Mouse (Mus musculus) CD4-positive, CD25-positive, alpha-beta regulatory T cell (primary cell): ENCODE results near the gene Pafah1b2. TPM values are rescaled to one million over a fixed set of nuclear protein-coding genes. Genes with fewer than 3 reads are reported as not detected.

Source experiments
- polyA plus RNA-seq: library from polyadenylated mRNA; unstranded; fragments of 100-300 nt; shearing (Covaris generic); gene quantifications from one replicate; pipeline ENCODE4 v1.2.1, GENCODE M21; 2017

Gene Pafah1b2
- polyA plus RNA-seq, result 85.0 TPM

DNA sequence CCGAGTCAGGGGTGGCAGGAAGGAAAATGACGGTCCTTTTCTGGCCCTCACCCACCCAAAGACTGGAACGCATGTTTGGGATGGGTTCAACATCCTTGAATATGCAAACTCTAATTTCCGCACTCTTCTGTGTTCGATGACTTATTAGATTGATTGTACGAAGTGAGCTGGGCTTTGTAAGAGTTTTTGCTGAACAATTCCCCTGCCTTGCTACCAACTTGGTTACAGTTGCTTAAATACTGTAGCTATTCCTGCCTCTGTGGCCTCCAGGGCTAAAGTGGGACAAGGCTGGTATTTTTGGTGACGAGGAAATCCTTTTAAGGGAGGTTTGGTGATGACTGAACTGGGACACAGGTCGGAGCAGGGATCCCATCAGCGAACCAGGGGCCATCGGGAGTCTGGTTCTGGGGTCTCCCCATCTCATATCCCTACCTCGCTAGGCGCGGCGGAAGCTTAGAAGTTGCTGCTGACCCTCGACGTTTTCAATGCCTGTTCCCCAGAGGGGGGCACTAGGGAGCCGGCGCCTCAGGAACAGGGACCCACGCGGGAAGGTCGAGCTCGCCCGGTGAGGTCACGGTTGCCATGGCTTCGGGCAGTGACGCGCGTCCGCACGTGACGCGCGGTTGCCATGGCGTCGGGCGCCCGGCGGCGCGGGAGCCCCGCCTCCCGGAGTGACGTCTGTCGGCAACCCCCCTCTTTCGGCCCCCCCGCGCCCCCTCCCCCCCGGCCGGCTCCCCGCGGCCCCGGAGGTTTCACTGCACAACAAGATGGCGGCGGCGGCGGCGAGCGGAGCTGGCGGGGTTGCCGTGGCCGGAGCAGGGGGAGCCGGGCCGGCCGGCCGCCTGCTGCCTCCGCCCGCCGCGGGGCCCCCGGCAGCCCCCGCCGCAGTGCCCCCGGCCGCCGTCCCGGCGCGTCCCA, at the start of gene Pafah1b2, which contains the start of gene Sik3:
Gene Pafah1b2, minus strand, starts transcription at position 600 of the 918 bp plus-strand sequence.
Gene Sik3, plus strand, starts transcription at position 730 of the 918 bp plus-strand sequence.

DNA sequence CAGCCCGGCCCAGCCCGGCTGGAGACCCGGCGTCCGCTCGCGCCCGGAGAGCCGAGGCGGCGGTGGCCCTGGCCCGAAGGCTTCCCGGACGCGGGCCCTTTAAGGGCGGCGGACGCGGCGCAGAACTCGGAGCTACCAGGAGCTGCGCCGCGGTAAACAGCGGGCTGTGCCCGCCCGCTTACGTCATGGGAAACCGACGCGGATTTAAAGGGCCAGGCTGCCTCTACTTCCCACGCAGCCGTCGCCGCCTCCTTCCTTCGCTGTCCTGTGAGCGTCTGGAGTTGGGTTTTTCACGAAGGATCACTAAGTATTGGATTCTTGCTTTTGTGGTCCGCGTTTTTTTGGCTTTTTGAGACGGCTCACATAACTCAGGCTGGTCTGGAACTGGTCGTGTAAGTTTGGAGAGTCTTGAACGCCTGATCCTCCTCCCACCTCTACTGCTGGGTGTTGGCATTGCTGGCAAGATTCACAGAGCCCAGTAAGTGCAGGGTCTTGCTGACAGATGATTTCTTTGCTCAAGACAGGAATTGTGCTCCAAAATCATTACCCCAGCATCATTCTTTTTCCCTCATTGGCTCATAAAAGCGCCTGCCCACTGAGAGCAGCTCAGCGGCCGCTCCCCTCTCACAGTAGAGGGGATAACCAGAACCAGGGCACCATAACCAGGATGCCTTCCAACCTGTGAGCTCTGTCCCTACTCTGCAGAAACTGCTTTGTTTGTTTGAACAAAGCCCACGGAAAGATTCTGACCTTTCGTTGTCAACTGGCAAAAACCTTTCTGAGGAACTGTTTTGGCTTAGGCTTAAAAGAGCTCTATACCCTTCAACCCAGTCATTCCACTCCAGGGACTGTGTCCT, 57.2 kb downstream of the Pafah1b2 start, which contains the start of gene Sidt2:
Gene Sidt2, minus strand, starts transcription at position 152 of the 857 bp plus-strand sequence.

DNA sequence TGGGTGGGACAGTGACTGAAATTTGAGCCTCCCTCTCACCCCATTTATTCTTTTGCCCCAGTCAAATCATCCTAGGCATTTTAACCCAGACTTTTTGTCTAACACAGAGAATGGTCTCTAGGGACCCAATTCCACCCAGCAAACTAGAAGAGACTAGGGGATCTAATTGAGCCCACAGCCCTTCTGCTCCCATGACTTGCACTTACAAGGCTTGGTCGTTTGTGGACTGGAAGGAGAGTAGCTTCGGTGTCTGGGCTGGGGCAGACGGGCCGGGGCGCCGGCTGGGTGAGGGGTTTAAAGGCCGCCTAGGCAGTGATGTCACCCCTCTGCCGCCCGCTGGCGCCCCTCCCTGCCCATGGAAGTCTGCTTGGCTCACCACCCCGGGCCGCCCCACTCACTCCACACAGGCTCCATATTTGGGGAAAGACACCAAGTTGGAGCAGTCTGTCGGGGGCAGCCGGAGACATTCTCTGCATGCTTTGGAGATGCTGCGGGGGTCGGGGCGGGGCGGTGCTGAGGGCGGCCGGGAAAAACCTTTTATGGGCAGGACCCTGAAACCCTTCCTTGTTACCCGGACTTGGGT, 76.8 kb downstream of the Pafah1b2 start, which contains the start of gene Tagln:
Gene Tagln, minus strand, starts transcription at position 431 of the 583 bp plus-strand sequence.

Other genes with a start within 250 kb of the Pafah1b2 start
- 17.6 TPM for gene Cep164, start 184.0 kb downstream of the Pafah1b2 start, polyA plus RNA-seq
- 4.3 TPM for gene Bace1, start 174.1 kb downstream of the Pafah1b2 start, polyA plus RNA-seq
- 50.1 TPM for gene Pcsk7, start 106.2 kb downstream of the Pafah1b2 start, polyA plus RNA-seq
- 46.3 TPM for gene Rnf214, start 105.8 kb downstream of the Pafah1b2 start, polyA plus RNA-seq
- 2.4 TPM for gene Tagln, start 76.6 kb downstream of the Pafah1b2 start, polyA plus RNA-seq
- gene Sidt2, start 57.4 kb downstream of the Pafah1b2 start, polyA plus RNA-seq, result 250 TPM
- gene Sik3, start 130 bp upstream of the Pafah1b2 start, polyA plus RNA-seq, result 28.5 TPM
- gene Apoa1, start 215.9 kb upstream of the Pafah1b2 start, polyA plus RNA-seq, result not detected
- gene Apoc3, start 222.9 kb upstream of the Pafah1b2 start, polyA plus RNA-seq, result not detected
- not detected for gene Apoa4, start 228.0 kb upstream of the Pafah1b2 start, polyA plus RNA-seq